Mouse (Mus musculus) adrenal gland (tissue): ENCODE measurements around the gene Agfg1.

Experiments used
- intact Hi-C: fragments of 180-260 bp; cut with DNase I; formaldehyde crosslinking; loops from one replicate; pipeline ENCODE4 v1.15.1; 2025
- long read RNA-seq, 2 experiments: library from polyadenylated mRNA; unstranded; transcript quantifications; one replicate each; pipeline ENCODE4 v2.0.0; 2020; ENCODE audit warnings: borderline replicate concordance in 1 of 2; ENCODE audit not compliant: insufficient replicate concordance in 1 of 2

The Agfg1 gene
- long read RNA-seq, experiment 1, partial matches to known transcripts, result 4 of 9 reads
- long read RNA-seq, experiment 1, other reads (novel, unspliced or antisense), result 5 of 9 reads
- long read RNA-seq, experiment 2, partial matches to known transcripts, result 3 of 5 reads
- long read RNA-seq, experiment 2, other reads (novel, unspliced or antisense), result 2 of 5 reads

DNA sequence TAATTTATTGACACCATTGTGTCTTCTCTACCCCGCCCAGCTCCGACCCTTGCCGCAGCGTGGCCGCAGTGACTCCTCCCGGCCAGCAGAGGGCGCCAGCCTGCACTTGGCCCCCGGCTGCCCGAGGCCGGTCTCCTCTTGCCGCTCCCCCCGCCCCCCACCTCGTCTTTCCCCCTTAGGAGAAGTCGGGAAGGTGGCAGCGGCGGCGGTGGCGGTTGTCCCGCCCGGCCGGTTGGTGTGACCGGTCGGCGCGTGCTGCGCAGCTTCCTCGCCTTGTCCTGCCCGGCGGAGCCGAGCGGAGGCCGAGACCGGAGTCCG lies at the start of gene Agfg1:
Gene Agfg1 (plus strand): TSS at position 188 of the 318 bp plus-strand sequence.
- intact Hi-C loops, result loop anchor here (5.0 kb wide), 2 partner anchors 42 to 143 kb away; no protein-coding TSS in a partner anchor

DNA sequence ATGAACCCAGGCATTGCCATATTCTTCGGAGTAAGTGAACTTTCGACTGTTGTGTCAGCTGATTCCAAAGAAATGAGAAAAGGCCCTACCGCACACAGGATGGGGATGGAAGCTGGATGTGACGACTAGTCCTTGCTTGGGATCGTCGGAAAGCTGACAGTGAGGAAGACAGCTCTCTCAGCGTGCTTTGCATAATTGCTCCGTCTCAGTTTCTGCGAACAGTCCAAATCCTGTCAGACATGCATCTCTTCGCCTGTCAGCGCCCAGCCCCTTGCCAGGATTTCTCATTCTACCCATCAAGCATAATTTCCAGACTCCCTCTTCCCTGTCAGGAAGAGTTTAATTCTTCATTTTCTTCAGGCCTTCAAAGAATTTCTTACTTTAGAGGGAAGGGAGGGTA lies 48.2 kb upstream of the Agfg1 start:
- intact Hi-C loops, result no loop called here

DNA sequence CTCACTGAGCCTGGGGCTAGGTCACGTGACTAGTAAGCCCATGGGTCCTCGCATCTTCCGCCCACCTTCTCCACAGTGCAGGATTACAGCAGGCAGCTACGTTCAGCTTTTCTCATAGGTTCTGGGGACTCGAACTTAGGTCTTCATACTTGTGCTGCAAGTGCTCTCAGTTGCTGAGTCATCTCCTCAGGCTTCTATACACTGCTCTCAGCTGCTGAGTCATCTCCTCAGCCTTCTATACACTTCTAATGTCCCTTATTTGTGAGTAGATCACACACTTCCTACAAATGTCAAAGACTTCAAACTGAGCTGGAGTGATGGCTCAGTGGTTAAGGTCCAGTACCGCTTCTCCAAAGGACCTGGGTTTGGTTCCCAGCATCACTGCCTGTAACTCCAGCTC lies 47.0 kb upstream of the Agfg1 start:
- intact Hi-C loops, result no loop called here

DNA sequence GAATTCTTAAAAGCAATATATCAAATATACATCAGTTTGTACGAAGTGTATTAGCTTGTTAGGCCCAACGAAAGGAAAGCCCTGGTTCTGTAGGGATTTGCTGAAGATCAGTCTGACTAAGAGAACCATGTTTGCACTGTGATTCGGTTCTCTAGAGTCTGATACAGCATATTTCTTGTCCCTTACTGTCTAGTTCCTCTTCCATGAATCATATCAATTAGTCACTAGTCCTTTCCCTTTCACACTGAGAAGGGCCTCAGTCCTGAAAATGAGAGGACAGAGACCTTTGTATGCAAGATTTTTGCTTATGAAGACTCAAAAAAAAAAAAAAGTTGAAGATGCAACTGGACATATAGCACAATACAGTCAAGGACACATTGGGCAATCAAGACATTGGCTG lies 46.2 kb upstream of the Agfg1 start:
- intact Hi-C loops, result no loop called here

DNA sequence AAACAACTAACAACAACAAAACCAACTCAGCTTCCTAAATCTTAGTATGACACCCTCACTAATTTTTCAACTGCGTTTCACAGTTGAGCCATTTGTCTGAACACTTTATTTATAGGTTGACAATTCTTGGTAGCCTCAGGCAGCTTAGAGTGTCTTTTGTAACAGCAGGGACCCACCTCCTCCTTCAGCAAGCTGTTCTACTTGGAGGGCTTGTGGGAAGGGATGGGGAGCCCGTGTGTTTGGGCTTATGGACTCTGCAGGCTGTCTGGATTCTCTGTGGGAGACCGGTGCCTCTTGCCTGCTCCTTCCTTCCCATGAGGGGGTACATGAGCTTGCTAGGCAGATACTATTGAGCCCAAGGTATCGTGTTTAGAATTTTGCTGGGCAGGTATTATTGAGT lies 45.3 kb upstream of the Agfg1 start:
- intact Hi-C loops, result no loop called here

DNA sequence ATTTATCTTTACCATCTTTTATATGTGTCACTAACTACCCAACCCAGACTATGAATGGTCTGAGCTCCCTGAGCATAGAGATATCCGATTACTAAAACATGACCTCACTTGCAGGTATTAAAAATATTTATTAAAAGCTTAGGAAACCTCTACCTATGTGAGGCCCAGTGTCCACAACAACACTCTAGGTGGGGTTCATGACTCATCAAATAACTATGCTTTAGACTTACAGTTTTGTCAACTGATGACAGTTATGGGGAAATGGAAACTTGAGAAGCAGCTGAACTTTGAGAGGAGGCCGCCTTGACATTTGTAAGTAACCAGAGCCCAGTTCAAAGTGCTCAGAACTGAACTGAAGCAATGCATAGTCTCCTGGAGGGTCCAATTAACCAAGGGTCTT lies 44.1 kb upstream of the Agfg1 start:
- intact Hi-C loops, result loop anchor here (5.0 kb wide), 1 partner anchor 42 kb away; the partner anchor contains the start of gene Agfg1

DNA sequence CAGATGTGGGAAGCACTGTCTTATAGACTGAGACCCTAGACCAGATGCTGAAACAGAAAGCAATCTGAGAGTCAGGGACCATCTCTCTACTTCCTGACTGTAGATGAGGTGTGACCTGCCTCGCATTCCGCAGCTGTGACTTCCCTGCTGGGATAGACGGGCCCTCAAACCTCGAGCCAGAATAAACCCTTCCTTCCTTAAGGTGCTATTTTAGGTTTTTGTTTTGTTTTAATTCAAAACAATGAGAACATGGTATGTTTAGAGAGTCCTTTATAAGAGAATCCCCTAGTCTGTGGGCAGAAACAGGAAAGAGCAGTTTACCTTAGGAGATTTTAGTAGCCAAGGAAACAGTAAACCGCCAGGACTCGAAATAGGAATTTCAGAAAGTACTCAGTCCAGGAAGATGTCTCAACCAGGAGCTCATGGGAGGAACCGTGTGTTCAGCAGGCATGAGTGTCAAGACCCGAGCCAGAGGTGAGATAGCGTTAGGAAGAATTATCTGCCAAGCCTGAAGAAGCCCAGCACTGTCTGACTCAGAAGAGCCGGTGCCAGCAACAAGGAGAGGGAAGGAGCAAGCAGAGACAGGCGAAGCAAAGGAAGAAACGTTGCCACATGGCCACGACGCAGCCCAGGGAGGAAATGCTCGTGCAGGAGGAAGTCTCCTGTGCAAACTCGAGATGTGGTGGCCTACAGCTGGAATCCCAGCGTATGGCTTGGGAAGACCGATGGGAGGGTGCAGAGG lies 43.4 kb upstream of the Agfg1 start:
- intact Hi-C loops, result loop anchor here (5.0 kb wide), 1 partner anchor 41 kb away; the partner anchor contains the start of gene Agfg1

DNA sequence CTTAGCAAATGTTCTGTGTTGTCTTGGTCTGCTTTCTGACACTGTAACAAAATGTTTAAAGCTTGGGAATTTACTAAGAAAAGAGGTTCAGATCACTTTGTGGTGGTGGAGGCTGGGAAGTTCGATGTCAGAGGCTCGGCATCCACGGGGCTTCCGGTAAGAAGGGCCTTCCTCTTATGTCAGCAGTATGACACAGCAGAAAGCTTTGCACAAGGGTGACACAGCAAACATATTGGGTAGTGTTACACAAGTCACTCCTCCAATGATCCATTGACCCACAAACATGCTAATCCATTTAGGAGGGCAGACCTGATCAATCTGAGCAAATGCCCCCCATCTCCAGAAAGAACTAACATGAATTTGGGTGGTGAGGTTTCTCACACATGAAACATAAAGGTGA lies 42.2 kb upstream of the Agfg1 start:
- intact Hi-C loops, result loop anchor here (5.0 kb wide), 1 partner anchor 40 kb away; the partner anchor contains the start of gene Agfg1

DNA sequence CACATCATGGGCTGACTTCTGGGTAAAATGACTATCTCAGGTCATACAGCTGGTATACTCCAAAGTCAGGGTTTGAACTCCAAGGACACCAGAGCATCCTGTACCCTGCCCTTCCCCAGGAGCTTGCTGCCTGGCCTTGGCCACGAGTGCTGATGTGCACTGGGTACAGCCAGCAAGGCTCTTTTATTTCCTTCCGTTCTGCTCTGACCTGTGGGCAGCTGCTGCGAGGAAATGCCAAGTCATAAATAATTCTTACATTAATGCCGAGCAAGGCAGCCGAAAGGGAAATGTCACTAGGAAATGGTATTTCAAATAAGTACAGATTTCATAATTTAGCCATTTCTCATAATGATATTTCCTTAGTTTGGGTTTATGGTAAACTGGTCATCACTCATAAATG lies 41.0 kb upstream of the Agfg1 start:
- intact Hi-C loops, result loop anchor here (5.0 kb wide), 1 partner anchor 39 kb away; the partner anchor contains the start of gene Agfg1

DNA sequence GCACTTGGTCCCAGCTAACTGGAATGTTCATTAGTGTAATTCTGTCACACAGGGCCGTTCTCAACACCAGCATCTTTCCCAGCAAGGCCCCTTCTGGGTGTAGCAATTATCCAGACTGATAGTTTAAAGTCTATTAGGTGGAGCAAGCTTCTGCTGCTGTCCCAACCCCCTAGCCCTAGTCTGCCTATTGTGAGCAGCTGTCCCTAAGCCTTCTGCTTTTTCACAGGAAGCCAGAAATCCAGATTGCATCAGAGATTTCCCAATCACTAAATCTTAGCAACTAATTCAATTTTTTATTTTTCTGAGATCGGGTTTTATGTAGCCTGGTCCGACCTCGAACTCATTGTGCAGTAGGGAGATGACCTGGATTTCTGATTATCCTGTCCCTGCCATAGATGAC lies 40.4 kb upstream of the Agfg1 start:
- intact Hi-C loops, result loop anchor here (5.0 kb wide), 1 partner anchor 38 kb away; the partner anchor contains the start of gene Agfg1

DNA sequence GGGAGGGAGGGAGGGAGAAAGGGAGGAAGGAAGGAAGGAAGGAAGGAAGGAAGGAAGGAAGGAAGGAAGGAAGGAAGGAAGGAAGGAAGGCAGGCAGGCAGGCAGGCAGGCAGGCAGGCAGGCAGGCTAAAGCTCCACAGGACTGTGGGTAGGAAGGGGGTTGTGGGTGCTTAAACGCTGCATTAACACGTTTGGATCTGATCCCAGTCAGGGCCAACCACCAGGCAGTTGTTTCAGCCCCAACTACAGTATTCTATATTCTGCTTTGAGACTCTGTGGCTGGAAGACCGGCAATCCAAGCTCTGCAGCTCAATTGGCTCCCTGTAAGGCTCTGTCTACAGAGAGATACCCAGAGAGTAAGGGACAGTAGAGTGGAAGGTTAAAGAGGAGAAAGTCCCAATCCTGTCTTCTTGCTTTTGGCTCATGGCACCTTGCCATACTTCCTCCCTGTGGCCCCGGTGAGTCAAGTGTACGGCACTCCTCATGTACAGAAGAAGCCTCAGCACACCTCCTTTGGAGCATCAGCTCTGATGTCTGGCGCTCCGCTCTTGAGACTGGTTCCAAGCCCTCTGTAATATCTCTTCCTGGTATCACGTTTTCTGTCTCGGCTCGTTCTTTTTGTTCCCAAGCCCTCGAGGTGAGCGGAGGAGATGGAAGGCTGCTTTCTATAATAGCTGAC lies 38.0 kb upstream of the Agfg1 start:
- intact Hi-C loops, result no loop called here

DNA sequence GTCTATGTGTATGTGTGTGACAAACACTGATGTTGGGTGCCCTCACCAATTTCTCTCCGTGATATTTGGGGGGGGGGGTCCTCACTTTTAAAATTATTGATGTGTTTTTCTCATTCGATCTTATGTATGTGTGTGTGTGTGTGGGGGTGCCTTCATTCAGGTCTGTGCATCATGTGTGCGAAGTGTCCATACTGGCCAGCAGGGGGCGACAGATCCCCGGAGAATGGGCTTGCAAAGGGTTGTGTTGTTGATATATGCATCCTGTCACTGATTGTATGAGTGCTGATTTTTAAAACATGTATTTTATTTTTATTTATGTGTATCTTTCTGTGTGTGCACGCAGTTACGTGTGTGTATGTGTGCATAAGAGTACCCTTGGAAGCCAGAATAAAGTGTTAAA lies 35.7 kb upstream of the Agfg1 start:
- intact Hi-C loops, result no loop called here

DNA sequence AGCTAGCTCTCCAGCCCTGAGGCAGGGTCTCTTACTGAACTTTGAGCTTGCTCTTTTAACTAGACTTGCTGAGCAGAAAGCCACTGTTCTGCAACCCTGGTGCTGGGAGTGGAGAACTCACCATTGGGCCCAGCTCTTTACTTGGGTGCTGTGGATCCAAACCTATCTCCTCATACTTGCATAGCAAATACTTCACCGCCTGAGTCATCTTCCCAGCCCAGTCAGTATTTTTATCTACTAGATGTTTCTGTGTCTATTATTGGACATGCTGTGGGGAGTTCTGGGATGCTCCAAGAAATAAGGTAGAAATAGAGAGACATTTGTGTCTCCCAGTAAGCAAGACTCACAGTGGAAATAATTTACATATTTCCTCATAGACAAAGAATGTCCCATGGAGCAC lies 35.2 kb upstream of the Agfg1 start:
- intact Hi-C loops, result no loop called here

DNA sequence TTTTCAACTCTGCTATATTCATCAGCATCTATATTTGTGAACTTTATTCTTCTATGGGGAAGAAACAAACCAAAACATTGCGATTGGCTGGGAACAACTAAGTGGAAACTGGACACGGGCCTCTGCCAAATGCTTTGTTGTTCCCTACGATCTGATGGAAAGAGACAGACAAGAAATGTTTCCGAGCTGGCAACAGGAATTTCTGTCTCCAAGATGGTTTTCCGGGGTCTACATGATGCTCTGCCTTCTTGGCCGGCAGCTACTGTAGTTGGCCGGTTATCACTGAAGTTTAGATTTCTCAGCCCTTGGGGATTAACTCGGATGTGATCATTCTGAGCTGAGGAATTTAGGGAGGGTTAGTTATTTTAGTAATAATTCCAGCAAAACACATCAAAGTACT lies 32.9 kb upstream of the Agfg1 start:
- intact Hi-C loops, result no loop called here

DNA sequence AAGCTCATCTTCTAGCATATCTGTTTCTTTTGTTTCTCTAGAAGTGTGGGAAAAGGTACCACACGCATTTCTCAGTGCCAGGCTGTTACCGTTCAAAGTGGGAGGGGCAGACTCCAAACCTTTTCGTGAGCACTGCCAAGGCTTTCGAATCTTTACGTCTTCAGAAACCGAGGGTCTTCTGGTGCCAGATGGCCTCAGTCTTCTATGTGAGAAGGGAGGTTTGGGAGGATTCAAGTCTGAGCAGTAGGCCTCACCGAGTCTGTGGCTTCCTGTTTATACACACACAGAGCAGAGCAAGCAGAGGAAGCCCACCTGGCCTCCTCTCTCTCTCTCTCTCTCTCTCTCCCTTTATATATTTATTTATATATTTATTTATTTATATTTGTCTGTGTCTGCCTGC lies 32.1 kb upstream of the Agfg1 start:
- intact Hi-C loops, result no loop called here

DNA sequence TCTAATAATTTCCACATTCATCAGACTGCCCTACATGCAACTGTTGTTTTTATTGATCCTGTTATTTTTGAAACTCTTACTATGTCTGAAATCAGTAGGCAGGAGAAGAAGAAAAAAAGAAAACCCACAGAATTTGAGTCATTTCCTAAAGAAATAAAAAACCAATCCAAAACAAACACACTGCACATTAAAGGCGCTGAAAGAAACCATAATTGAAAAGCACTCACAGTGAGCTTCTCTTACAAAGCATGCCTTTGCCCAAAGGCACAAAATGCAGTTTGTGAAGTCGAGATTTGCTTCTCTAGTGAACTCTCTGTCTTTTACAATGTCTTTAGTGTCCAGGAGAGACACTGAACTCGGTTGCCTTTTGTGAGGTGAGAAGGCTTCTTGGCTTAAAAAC lies 30.7 kb upstream of the Agfg1 start:
- intact Hi-C loops, result no loop called here

DNA sequence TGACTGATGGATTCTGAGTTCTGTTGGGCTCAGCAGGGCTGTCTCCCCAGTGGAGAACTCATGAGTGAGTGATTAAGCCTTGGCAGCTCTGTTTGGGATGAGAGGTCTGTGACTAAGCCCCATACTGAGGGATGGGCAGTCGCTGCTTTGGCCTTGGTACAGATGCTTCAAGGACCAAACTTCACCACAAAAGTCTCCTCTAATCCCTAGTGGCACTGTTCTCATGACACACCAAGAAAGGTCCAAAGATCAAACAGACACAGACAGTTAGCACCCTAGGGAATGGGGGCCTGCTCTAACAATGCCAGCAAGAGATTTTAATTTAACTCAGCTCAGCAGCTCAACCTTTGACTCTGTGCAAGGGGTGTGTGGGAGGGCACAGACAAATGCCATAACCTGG lies 27.5 kb upstream of the Agfg1 start:
- intact Hi-C loops, result no loop called here

DNA sequence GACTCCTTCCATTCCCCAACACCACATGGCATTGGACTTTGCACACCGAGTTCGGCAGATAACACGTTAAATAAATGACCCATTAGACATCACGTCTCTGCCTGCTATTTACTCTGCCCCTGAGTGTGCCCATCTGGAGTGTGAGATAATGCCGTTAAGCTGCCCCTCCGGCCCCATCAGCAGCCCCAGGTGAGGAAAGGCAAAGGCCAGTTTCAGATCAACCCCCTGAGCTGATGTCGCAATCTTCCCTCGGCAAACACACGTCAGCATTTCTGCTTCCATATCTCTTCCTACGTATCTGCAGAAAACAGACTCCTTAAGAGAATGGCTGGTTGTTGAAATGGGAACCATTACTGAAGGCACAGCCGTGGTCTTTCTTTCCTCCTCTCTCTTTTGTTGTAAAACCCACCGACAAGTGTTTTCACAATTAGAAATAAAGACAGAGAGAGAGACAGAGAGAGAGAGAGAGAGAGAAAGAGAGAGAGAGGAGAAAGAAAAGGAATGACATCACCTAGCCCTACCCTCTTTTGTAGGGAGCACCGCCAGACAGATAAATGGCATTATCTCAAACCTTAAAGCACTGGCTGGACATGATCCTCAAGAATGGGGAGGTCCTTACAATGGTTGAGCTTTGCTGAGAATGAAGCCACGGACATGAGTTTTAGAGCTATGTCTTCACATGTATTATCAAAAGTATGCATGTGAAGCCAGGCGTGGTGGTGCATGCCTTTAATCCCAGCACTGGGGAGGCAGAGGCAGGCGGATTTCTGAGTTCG lies 23.2 kb upstream of the Agfg1 start:
- intact Hi-C loops, result no loop called here

DNA sequence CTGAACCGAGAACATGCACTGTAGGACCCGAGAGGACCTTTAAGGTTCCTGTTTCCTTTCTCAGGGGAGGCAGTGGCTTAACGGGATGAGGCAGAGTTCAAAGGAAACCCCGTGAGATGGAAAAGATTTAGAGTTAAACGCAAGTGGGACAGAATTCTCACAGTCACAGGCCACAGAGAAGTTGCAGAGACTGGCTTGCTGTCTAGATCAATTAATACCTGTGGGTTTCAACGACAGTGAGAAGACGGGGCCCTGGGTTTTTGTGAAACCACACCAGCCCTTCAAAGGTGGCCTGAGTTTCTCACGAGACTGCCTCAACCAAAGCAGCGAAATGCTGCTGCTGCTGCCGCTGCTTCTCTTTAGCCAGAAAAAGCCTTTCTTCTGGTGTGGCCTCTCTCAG lies 19.9 kb upstream of the Agfg1 start:
- intact Hi-C loops, result no loop called here

DNA sequence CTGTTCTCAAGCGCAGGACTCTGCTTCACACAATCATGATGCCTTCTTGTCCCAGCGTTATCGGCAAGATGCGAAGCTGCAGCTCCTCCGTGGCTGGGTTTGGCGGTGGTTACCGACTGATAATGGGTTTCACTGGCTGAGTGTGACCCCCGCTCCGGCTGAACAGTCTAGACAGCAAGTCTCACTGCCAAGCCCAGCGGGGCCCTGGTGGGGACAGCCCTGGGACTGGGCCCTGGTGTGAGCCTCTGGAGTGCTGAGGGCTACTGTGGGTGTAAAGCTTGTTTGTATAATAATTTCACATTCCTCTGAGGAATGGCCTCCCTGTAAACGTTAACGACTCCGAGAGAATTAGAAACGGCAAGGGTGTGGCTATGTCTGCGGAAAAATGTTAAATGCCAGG lies 19.1 kb upstream of the Agfg1 start:
- intact Hi-C loops, result no loop called here

DNA sequence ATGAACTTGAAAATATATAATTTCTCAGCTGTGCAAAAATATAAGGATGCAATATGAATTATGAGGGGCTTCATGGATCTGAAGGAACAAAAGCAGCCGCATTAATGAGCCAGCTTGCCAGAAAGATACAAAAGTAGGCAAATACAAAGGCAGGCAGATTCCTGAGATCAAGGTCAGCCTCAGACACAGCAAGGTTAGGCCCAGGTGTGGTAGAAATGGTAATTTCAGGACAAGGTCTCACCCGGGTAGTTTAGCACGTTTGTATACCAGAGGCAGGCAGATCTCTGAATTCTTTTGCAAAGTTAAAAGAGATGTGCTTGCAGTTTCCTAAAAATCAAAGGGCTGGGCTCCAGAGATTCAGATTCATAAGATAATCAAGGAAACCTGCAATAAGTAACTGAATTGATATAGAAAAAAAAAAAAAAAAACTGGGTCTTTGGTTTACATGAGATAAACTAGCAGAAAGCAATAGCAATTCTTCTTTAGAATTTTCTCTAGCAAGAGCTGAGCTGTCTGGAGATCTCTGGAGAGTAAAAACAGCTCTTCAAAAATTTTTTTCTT lies 18.6 kb upstream of the Agfg1 start:
- intact Hi-C loops, result no loop called here
